Mouse (Mus musculus): ENCODE data around the gene Ankrd31. TPM values are rescaled to one million over a fixed set of nuclear protein-coding genes. Genes with fewer than 3 reads are reported as not detected.
"Not testable (repeated sequence)": the region's sequence is repeated elsewhere in the genome, so short reads cannot be mapped to it uniquely, and the experiment has no call there.

Ankrd31 gene
- total and polyA plus RNA-seq, 2 experiments from 2014 or later, result not detected

DNA sequence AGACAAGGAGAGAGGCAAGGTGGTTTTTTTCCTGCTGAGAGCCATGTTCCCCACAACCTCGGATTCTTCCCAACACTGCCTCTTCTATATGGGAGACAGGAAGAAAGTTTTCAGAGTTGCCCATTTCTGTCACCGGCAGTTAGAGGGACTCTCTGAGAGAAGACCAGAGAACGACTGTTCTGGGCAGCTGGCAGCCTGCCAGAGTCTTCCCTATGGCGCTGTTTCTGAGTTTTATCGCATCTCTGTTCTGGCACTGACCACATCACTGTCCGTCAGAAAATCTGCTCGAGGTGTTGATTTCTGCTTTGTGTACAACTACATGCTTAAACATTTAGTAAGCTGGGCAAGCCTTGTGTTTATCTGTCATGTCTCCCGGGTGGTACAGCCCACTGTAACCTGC is 185.3 kb downstream of the Ankrd31 start:
- Histone ChIP-seq H3K4me2 (ENCODE audit: low read depth, low read length) (peak overlapping the region; percentile 29), H3K9me3 (replicated peaks; ENCODE audit: control insufficient read depth, low read length) (no peaks in the 10 kb centered on the region), H3K9ac (replicated peaks; ENCODE audit: low read depth, low read length) (no peak overlapping the region), H3K4me1 (ENCODE audit: control insufficient read depth, insufficient read depth) (no peaks in the 10 kb centered on the region), H3K36me3 (replicated peaks; ENCODE audit: control insufficient read depth, insufficient read depth, low read length) (no peaks in the 10 kb centered on the region), H3K27me3 (ENCODE audit: control insufficient read depth, insufficient read depth, low read length) (0 out of 2 replicates have a peak, but pooled peaks cover 3% of the 10 kb centered on the region), H3K27ac (ENCODE audit: low read depth) (no peak overlapping the region), H3K4me3 (ENCODE audit: low read depth, low read length) (no peak overlapping the region)
- no peak for ATAC-seq (ENCODE audit: insufficient read depth, low read depth)
- WGBS, result 11% methylated on average over 8 of the region's 8 CpGs
- no peak for DNase-seq (ENCODE audit: low spot score)
- TF ChIP-seq CTCF (IDR thresholded peaks at IDR 0.05; ENCODE audit: low read depth) (no peak), EP300 (IDR thresholded peaks at IDR 0.05; ENCODE audit: low read depth) (no peak)

DNA sequence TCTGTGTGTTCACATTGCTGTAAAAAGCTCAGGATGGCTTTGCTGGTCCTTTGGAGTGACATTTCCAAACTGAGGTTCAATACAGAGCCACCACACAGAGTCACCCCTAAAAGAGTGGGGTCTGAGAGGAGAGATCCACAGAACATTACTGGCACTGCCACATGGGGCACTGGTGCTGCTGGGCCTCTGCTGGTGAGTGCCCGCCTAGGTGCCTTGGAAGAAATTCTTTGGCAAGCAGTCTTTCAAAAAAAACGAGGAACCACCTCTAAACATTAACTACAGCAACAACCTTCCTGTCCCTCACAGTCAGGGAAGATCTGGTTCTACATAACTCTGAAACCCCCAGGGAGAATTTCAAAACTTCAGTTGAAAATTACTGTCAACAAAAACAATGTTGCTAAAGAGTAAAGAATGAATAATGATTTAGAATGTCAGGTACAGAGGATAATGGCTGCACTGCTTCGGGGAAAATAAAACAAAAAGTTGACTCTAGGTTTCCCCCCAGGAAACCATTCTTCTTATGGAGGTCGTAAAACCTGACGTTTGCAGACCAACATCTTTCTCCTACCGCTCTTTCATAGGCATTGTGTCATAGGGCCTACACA is 188.2 kb downstream of the Ankrd31 start:
- H3K9me3 ChIP-seq (replicated peaks; ENCODE audit: control insufficient read depth, low read length), result no peaks in the 10 kb centered on the region
- H3K27me3 ChIP-seq (ENCODE audit: control insufficient read depth, insufficient read depth, low read length), result 0 out of 2 replicates have a peak, but pooled peaks cover 3% of the 10 kb centered on the region
- no peak overlapping the region for H3K4me3 ChIP-seq (ENCODE audit: low read depth, low read length)
- H3K36me3 ChIP-seq (replicated peaks; ENCODE audit: control insufficient read depth, insufficient read depth, low read length), result no peaks in the 10 kb centered on the region
- H3K9ac ChIP-seq (replicated peaks; ENCODE audit: low read depth, low read length), result no peak overlapping the region
- WGBS, result 75% methylated on average over 6 of the region's 6 CpGs
- ATAC-seq (ENCODE audit: insufficient read depth, low read depth), result no peak
- no peak overlapping the region for H3K4me2 ChIP-seq (ENCODE audit: low read depth, low read length)
- no peak overlapping the region for H3K27ac ChIP-seq (ENCODE audit: low read depth)
- TF ChIP-seq CTCF (IDR thresholded peaks at IDR 0.05; ENCODE audit: low read depth), result no peak
- no peak for TF ChIP-seq EP300 (IDR thresholded peaks at IDR 0.05; ENCODE audit: low read depth)
- H3K4me1 ChIP-seq (ENCODE audit: control insufficient read depth, insufficient read depth), result no peaks in the 10 kb centered on the region
- DNase-seq (ENCODE audit: low spot score), result no peak

DNA sequence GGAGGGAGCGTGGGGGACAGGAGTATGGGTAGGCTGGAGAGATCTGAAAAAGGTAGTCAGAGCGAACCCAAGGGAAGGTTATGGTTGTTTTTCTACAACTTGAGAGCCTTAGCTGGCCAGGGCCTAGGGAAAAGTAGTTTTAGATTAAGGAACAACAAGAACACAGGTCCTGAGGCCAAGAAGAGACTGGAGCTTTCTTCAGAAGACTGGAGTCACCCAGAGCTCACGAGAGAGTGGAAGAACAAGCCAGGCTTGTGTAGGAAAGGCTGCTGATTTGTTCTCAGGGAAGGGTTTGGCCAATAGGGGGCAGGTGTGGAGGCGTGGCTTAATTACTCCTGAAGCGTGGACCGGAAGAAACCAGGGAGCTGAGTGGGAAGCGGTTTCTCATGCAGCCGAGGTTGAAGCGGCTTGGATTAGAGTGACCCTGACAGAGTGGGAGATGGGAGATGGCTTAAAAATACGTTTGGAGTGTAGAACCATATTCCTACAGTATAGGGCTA is 189.0 kb downstream of the Ankrd31 start:
- TF ChIP-seq CTCF (IDR thresholded peaks at IDR 0.05; ENCODE audit: low read depth), result no peak
- TF ChIP-seq EP300 (IDR thresholded peaks at IDR 0.05; ENCODE audit: low read depth), result no peak
- no peaks in the 10 kb centered on the region for H3K4me1 ChIP-seq (ENCODE audit: control insufficient read depth, insufficient read depth)
- H3K27ac ChIP-seq (ENCODE audit: low read depth), result no peak overlapping the region
- no peak overlapping the region for H3K4me2 ChIP-seq (ENCODE audit: low read depth, low read length)
- 75% methylated on average over 10 of the region's 10 CpGs for WGBS
- DNase-seq (ENCODE audit: low spot score) (no peak), ATAC-seq (ENCODE audit: insufficient read depth, low read depth) (no peak)
- 0 out of 2 replicates have a peak, but pooled peaks cover 3% of the 10 kb centered on the region for H3K27me3 ChIP-seq (ENCODE audit: control insufficient read depth, insufficient read depth, low read length)
- no peaks in the 10 kb centered on the region for H3K9me3 ChIP-seq (replicated peaks; ENCODE audit: control insufficient read depth, low read length)
- H3K36me3 ChIP-seq (replicated peaks; ENCODE audit: control insufficient read depth, insufficient read depth, low read length), result no peaks in the 10 kb centered on the region
- H3K9ac ChIP-seq (replicated peaks; ENCODE audit: low read depth, low read length), result no peak overlapping the region
- H3K4me3 ChIP-seq (ENCODE audit: low read depth, low read length), result no peak overlapping the region

DNA sequence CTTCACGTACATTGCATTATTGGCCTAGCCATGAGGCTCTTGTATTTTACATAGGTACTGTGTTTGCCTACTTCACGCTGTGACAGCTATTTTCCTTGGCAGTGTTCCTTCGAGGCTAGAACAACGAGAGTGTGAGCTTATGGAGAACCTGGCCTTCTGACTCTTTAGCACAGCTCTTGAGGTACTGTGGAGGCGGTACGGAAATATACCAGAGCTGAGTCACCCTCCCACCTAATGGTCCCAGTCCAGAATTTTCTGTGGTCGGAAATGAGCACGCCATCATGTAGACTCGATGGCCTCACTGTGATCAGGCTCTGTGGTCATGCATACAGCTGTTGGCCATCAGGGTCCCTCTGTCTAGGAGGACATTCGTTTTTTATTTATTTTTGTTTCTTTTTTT is 191.6 kb downstream of the Ankrd31 start:
- Histone ChIP-seq H3K27me3 (ENCODE audit: control insufficient read depth, insufficient read depth, low read length) (0 out of 2 replicates have a peak, but pooled peaks cover 3% of the 10 kb centered on the region), H3K27ac (ENCODE audit: low read depth) (no peak overlapping the region), H3K4me2 (ENCODE audit: low read depth, low read length) (no peak overlapping the region), H3K4me3 (ENCODE audit: low read depth, low read length) (no peak overlapping the region), H3K9ac (replicated peaks; ENCODE audit: low read depth, low read length) (no peak overlapping the region), H3K36me3 (replicated peaks; ENCODE audit: control insufficient read depth, insufficient read depth, low read length) (no peaks in the 10 kb centered on the region), H3K9me3 (replicated peaks; ENCODE audit: control insufficient read depth, low read length) (no peaks in the 10 kb centered on the region), H3K4me1 (ENCODE audit: control insufficient read depth, insufficient read depth) (peaks cover 3% of the 10 kb centered on the region; the same call in 1 of the 2 replicates)
- ATAC-seq (ENCODE audit: insufficient read depth, low read depth) (no peak), DNase-seq (ENCODE audit: low spot score) (no peak)
- TF ChIP-seq CTCF (IDR thresholded peaks at IDR 0.05; ENCODE audit: low read depth) (no peak), EP300 (IDR thresholded peaks at IDR 0.05; ENCODE audit: low read depth) (no peak)
- 72% methylated on average over 10 of the region's 10 CpGs for WGBS

DNA sequence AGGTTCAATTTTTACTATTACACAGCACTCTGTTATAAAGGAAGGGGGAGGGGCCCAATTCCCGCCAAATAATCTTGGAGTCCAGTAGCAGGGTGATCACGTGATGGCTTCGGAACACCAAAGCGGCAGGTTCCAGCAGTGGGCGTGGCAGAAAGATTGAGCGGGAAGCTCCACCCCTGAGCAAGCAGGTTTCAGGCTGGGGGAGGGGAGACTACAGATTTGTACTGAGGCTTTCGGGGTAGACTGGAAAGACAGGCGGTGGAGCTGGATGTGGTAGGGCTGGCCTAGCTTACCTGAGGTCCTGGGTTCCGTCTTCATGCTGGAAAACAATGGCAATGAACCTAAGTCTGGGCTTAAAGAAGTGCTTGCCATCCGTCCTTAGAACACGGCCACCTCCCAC is 193.4 kb downstream of the Ankrd31 start:
- DNase-seq (ENCODE audit: low spot score); H3K27me3 ChIP-seq (ENCODE audit: control insufficient read depth, insufficient read depth, low read length); H3K9me3 ChIP-seq (replicated peaks; ENCODE audit: control insufficient read depth, low read length); ATAC-seq (ENCODE audit: insufficient read depth, low read depth); H3K4me2 ChIP-seq (ENCODE audit: low read depth, low read length); H3K4me1 ChIP-seq (ENCODE audit: control insufficient read depth, insufficient read depth); H3K27ac ChIP-seq (ENCODE audit: low read depth); H3K9ac ChIP-seq (replicated peaks; ENCODE audit: low read depth, low read length); H3K36me3 ChIP-seq (replicated peaks; ENCODE audit: control insufficient read depth, insufficient read depth, low read length); H3K4me3 ChIP-seq (ENCODE audit: low read depth, low read length): not testable (repeated sequence)
- 83% methylated on average over 11 of the region's 11 CpGs for WGBS

DNA sequence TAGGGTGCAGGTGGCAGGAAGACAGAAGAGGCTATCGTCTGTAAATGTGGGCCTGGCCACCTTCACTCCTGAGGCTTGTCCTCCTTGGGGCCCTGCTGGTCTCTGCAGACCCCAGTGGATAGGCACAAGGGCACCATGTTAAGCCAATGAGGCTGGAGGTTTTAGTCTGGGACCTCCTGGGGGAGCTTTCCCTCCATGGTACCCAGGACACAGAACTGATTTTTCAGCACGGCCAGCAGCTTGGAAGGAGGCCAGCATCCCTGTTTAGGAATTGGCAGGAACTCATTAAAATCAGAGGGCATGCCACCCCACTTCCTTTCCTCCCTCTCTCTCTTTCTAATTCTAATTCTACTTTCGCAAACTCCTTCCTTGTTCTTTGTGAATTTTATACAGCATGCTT is 195.5 kb downstream of the Ankrd31 start:
- 0 out of 2 replicates have a peak, but pooled peaks cover 3% of the 10 kb centered on the region for H3K27me3 ChIP-seq (ENCODE audit: control insufficient read depth, insufficient read depth, low read length)
- ATAC-seq (ENCODE audit: insufficient read depth, low read depth) (no peak), DNase-seq (ENCODE audit: low spot score) (no peak)
- no peak overlapping the region for H3K4me2 ChIP-seq (ENCODE audit: low read depth, low read length)
- 33% methylated on average over 3 of the region's 3 CpGs for WGBS
- no peak overlapping the region for H3K9ac ChIP-seq (replicated peaks; ENCODE audit: low read depth, low read length)
- H3K27ac ChIP-seq (ENCODE audit: low read depth), result no peak overlapping the region
- H3K9me3 ChIP-seq (replicated peaks; ENCODE audit: control insufficient read depth, low read length), result no peaks in the 10 kb centered on the region
- no peak overlapping the region for H3K4me3 ChIP-seq (ENCODE audit: low read depth, low read length)
- TF ChIP-seq EP300 (IDR thresholded peaks at IDR 0.05; ENCODE audit: low read depth) (no peak), CTCF (IDR thresholded peaks at IDR 0.05; ENCODE audit: low read depth) (peak; percentile 0; the same call in 1 of the 2 replicates)
- no peaks in the 10 kb centered on the region for H3K36me3 ChIP-seq (replicated peaks; ENCODE audit: control insufficient read depth, insufficient read depth, low read length)
- H3K4me1 ChIP-seq (ENCODE audit: control insufficient read depth, insufficient read depth), result peaks cover 3% of the 10 kb centered on the region; the same call in 1 of the 2 replicates

Measured in heart, postnatal 0 days (tissue).